Mouse (Mus musculus) urinary bladder, adult 2 months (tissue): ENCODE data around the gene 4430402I18Rik. TPM values are rescaled to one million over a fixed set of nuclear protein-coding genes. Genes with fewer than 3 reads are reported as not detected.

Experiments
- DNase-seq: peaks from one replicate; pipeline ENCODE4 v3.0.0; 2022; ENCODE audit warnings: low spot score
- polyA plus RNA-seq: library from polyadenylated mRNA; depleted of rRNA; stranded (reverse); fragments of >200 nt; gene quantifications from 2 replicates; pipeline ENCODE4 v1.2.3, GENCODE M21; 2012

The 4430402I18Rik gene
- polyA plus RNA-seq, 1 experiment = 3.1 TPM

- DNase-seq = no peak
Measured at GRCm38 (mm10) chr19:28902111-28902510, 65.5 kb downstream of the 4430402I18Rik start.

DNA sequence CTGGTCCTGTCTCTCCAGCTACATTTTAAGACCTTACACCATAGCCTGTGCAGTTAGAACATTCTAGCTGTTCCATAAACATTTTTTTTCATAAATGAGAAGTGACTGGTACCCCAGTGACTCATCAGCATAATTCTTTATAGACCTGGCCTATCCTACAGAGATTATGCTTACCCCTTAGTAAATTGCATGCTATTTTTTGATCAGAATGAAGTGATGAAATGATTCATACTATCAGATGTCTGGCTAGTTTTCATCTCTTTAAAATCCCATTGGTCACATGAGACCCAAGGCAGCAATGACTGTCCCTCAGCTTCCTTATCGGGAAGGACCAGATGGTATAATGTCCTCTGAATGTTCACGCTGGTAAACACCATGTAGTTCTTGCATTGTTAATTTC, 66.8 kb downstream of the 4430402I18Rik start:
- no peak for DNase-seq

DNA sequence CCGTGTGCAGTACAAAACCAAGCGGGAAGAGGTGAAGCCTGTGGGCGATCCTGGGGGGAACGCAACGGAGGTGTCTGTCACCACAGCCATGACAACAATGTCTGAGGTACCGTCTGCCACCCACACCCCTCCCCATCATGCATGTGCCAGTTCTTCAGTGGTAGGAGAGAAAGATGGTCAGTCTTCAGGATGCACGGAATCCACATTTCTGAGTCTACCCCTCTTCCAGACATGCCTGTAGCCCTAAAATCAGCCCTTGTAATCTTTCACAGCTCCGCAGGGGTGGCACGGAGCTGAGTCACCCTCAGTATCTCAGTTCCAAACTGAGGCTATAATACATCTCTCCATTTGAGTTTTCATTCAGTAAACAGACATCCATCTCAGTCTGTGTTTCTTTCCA, 70.1 kb downstream of the 4430402I18Rik start:
- DNase-seq = no peak

GRCm38 (mm10) chr19:28896639-28897038, 71.0 kb downstream of the 4430402I18Rik start:
- no peak for DNase-seq

GRCm38 (mm10) chr19:28891864-28892263, 75.7 kb downstream of the 4430402I18Rik start:
- DNase-seq = no peak

DNA sequence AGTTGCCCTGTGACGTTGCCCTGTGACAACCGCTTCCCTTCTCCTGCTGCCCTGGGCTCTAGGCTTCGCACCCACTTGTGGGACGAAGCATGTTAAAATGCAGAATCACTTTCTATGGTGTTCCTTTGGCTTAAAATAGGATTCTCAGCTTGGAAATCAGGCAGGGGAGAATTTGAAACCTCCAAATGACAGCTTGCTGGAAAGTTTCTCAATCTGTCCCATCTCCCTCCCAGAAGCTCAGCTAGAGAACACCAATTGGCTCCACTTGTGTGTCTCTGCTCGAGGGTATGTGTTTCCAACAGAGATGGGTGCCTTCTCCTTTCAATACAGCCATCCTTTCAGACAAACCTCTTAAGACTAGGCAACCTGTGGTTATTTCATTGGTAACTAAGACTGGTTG, 76.4 kb downstream of the 4430402I18Rik start:
- no peak for DNase-seq

- DNase-seq = no peak
Measured at GRCm38 (mm10) chr19:28889251-28889650, 78.3 kb downstream of the 4430402I18Rik start.

DNA sequence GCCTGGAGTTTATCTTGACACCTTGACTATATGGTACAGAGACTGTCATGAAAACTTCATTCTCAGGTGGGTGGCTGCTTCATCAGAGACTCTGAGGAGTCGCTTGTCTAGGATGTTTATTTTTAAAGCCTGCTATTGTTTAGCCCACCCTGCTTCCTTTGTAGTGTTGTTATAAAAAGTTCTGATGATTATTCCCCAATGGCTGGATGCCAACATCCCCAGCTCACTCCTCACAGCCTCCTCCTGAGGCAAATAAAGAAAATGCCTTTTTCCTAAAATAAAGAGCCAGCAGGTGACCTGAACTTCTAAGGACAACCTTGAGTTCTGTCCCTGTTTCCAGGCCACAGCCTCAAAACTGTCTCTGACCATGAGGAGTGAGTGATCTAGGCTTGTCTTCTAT, 79.1 kb downstream of the 4430402I18Rik start:
- DNase-seq = no peak

GRCm38 (mm10) chr19:28883126-28883525, 84.5 kb downstream of the 4430402I18Rik start:
- DNase-seq = no peak

GRCm38 (mm10) chr19:28879476-28879875, 88.1 kb downstream of the 4430402I18Rik start:
- no peak for DNase-seq

DNA sequence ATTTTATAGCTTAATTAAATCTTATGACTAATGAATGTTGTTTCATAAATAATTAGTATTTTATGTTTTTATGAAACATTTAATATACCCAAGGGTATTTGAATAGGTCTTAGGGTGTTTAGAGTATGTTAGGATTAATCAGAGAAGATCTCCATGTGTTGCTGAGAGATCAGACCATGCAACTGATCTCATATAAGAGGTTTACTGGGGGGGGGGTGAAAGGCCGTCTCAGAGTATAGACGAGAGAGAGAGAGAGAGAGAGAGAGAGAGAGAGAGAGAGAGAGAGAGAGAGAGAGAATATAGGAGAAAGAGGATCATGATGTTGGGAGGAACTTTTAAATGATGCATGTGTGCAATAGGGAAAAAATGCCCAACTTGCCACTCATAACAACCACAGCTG, 97.2 kb downstream of the 4430402I18Rik start:
- DNase-seq = no peak

DNA sequence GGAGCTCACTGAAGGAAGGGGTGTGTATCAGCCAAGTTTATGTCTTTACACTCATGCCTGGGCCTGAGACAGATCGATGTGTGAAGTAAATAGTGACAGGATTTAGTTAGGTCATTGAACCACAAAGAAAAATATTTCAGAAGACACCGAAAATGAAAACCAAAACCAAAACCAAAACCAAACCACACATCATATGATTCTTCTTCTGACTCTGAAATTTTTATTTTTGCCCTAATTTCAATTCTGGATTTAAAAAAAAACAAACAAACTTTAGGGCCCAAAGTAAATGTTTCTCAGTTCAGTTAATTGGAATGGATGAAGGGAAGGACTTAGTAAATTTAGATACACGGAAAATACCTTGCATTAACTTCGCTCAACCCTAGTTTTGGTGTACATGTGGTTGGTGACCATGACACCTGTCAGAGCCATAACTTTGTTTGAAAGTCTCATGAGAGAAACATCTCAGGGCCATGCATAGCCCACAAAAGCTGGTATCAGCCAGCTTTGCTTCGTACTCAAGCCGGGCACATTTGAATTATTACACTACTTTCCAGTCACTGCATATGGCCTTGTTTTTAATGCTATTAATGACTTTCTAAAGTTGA, 98.2 kb downstream of the 4430402I18Rik start:
- no peak for DNase-seq

DNA sequence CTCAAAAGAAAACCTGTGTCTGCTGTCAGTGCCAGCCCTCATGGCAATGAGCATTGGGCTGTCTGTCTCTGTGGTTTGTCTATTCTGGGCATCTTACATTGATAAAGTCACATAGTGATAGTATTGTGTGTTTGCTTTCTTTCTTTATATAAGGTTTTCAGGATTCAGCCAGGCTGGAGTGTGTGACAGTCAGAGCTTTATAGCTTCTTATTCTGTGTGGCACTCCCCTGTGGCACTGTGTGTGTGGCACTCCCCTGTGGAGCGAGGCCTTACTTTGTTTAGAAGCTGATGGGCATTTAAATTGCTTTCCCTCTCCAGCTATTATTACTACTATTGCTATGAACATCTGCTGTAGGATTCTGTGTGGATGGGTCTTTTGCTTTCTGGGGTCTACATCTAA, 102.1 kb downstream of the 4430402I18Rik start:
- DNase-seq = no peak

- DNase-seq = no peak
Measured at GRCm38 (mm10) chr19:28864981-28865380, 102.6 kb downstream of the 4430402I18Rik start.

DNA sequence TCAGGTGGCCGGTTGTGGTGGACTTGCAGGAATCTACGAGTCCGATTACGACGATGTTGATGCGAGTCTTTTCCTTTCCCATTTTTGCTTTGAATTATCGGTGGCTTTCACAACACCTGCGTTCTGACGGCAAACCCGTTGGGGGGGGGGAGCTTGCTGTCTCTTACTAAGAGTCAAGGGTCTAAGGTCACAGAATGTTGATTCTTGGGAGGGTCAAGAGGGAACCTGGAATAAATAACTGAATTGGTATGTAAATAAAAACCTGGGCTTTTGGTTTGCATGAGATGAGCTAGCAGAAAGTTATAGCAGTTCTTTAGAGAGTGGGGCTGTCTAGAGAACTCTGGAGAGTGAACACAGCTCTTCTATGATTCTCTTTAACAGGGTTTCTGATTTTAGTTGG, 104.0 kb downstream of the 4430402I18Rik start:
- no peak for DNase-seq

GRCm38 (mm10) chr19:28860246-28860645, 107.4 kb downstream of the 4430402I18Rik start:
- DNase-seq = no peak

DNA sequence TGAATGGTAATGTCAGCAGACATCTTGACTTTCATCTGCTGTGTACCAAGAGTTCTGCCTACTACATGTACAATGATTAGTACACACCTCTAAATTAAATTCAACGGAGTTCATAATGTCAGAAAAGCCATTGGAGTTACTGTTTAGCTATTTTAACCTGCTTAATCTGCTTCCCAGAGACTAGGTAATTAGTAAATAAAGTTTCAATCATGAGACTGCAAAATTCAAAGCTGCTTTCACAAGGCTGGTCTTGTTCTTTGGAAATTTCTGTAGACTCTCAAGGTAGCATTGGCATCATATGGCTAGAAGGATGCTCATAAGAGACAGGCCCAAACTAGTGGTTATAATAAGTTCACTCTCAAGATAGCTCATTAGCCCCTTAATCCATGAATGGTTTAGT, 112.8 kb downstream of the 4430402I18Rik start:
- no peak for DNase-seq

GRCm38 (mm10) chr19:28852001-28852400, 115.6 kb downstream of the 4430402I18Rik start:
- no peak for DNase-seq

DNA sequence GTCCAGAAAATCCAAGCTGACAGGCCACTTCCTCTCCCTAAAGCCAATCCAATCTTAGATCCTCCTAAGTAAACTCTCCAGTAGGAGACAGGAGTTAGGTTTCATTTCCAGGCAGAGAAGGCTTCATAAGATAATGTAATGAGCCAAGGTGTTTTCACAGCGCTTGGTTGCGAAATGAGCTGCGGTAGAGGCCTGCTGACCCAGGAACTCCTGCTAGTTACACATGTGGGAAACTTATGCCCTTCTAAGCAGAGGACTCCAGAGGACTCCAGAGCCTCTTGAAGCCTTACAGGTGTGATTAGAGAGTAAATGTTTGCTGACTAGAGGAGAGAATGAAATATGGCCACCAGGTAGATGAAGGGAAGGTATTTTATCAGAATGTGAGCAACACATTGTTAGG, 117.1 kb downstream of the 4430402I18Rik start:
- DNase-seq = no peak

- no peak for DNase-seq
Measured at GRCm38 (mm10) chr19:28844946-28845710, 122.5 kb downstream of the 4430402I18Rik start.
